Mouse (Mus musculus) thymus, adult 2 months (tissue): ENCODE results near the gene Myo9b.
"Not testable (repeated sequence)": the region's sequence is repeated elsewhere in the genome, so short reads cannot be mapped to it uniquely, and the experiment has no call there.

ENCODE experiments used
- CTCF ChIP-seq: fragments of 200-500 bp; IDR thresholded peaks from 2 replicates; pipeline ENCODE4 v1.5.1; 2012; ENCODE audit warnings: mild to moderate bottlenecking, control low read depth, low read length, moderate library complexity, borderline replicate concordance; ENCODE audit not compliant: control insufficient read depth, poor library complexity, insufficient read depth; ENCODE audit errors: extremely low read depth
- POLR2A ChIP-seq: fragments of 200-500 bp; IDR thresholded peaks from 2 replicates; pipeline ENCODE4 v1.6.1; 2012; ENCODE audit warnings: mild to moderate bottlenecking, low read length, control low read depth, moderate library complexity; ENCODE audit not compliant: control insufficient read depth, poor library complexity, insufficient read depth; ENCODE audit errors: extremely low read depth

GRCm38 (mm10) chr8:71268286-71268685, 4.2 kb upstream of the Myo9b start:
- TF ChIP-seq CTCF, POLR2A: not testable (repeated sequence)
